Mouse (Mus musculus) forebrain, embryonic 15.5 days (tissue): ENCODE results near the gene Eya4. TPM values are rescaled to one million over a fixed set of nuclear protein-coding genes. Genes with fewer than 3 reads are reported as not detected.

ENCODE experiments used
- ATAC-seq: fragments of 200-750 bp; cut with Nextera tagmentation; replicated peaks from 2 replicates; pipeline ENCODE4 v1.8.0; 2017; ENCODE audit warnings: mild to moderate bottlenecking, moderate TSS enrichment, moderate library complexity
- H3K27ac ChIP-seq: fragments of 300-500 bp; sonication (generic); replicated peaks from 2 replicates; pipeline ENCODE4 v1.5.1; 2015; ENCODE audit warnings: mild to moderate bottlenecking, inconsistent platforms
- H3K27me3 ChIP-seq: fragments of 300-500 bp; sonication (generic); 2 replicates; pipeline ENCODE4 v1.6.1; 2015; ENCODE audit warnings: inconsistent platforms
- H3K36me3 ChIP-seq: fragments of 300-500 bp; sonication (generic); 2 replicates; pipeline ENCODE4 v1.6.1; 2015; ENCODE audit warnings: mild to moderate bottlenecking, inconsistent platforms
- H3K4me1 ChIP-seq: fragments of 300-500 bp; sonication (generic); 2 replicates; pipeline ENCODE4 v1.6.1; 2015; ENCODE audit warnings: inconsistent platforms
- H3K4me2 ChIP-seq: fragments of 300-500 bp; sonication (generic); replicated peaks from 2 replicates; pipeline ENCODE4 v1.6.1; 2015; ENCODE audit warnings: mild to moderate bottlenecking, inconsistent platforms
- H3K4me3 ChIP-seq: fragments of 300-500 bp; sonication (generic); 2 replicates; pipeline ENCODE4 v1.5.1; 2015; ENCODE audit warnings: mild to moderate bottlenecking, inconsistent platforms
- H3K9ac ChIP-seq: fragments of 300-500 bp; sonication (generic); replicated peaks from 2 replicates; pipeline ENCODE4 v1.6.1; 2015; ENCODE audit warnings: mild to moderate bottlenecking, inconsistent platforms
- H3K9me3 ChIP-seq: fragments of 300-500 bp; sonication (generic); 2 replicates; pipeline ENCODE4 v1.6.1; 2016; ENCODE audit warnings: inconsistent platforms
- WGBS: fragments of 180-500 bp; shearing (Covaris S2); methylation state at CpG from one replicate; pipeline ENCODE4 v1.1.7; 2015; ENCODE audit warnings: mixed read lengths; 5-methylcytosine and 5-hydroxymethylcytosine counted together
- polyA plus RNA-seq: library from polyadenylated mRNA; unstranded; fragments of >200 nt; fragmentation: Nextera tagmentation; extraction: Ambion mirVana; gene quantifications from 2 replicates; pipeline ENCODE4 v1.2.1, GENCODE M21; 2015

The Eya4 gene
- polyA plus RNA-seq, 1 experiment from 2014 or later, result 1.1 TPM

DNA sequence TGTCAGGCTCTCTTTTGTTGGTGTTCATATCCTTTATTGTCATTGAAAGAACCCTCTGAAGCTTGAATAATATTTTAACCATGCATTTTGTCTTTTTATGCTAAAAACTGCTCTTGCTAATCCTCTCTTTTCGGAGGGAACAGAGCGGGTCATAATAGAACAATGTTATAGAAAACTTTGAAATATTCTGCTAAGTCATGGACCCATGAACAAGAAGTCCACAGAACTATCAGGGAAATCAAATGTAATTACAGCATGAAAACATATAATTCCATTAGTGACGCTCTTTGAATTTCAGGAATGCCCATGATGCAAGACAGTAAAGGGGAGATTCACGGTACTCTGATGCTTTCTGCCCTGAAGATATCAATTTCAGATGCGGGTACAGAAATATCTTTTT lies 224.1 kb downstream of the Eya4 start:
- H3K4me1 ChIP-seq, result peaks cover 15% of the 10 kb centered on the region
- H3K4me3 ChIP-seq, result no peak overlapping the region
- no peaks in the 10 kb centered on the region for H3K36me3 ChIP-seq
- no peak for ATAC-seq
- H3K27me3 ChIP-seq, result no peaks in the 10 kb centered on the region
- no peak overlapping the region for H3K27ac ChIP-seq
- no peak overlapping the region for H3K9ac ChIP-seq
- WGBS, result 15% methylated on average over 5 of the region's 5 CpGs
- H3K9me3 ChIP-seq, result no peaks in the 10 kb centered on the region
- H3K4me2 ChIP-seq, result no peak overlapping the region

DNA sequence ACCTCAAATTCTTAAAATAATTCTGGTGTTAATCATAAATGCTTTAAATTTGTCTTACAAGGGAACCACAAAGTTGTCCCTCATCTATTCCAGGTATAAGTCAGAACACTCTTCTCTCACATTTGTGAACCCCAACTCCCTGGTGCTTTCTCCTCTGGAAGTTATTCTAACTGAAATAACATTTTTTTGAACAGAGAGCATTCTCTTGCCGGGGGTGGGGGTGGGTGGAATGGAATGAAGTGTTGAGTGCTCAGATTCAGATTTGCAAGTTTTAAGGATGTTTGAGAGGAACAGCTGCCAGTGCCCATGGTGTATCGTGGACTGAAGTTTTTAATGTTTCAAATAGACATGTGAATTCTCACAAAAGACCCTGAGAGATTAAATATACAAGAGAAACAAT lies 230.1 kb downstream of the Eya4 start:
- no peaks in the 10 kb centered on the region for H3K9me3 ChIP-seq
- no peak overlapping the region for H3K9ac ChIP-seq
- no peaks in the 10 kb centered on the region for H3K27me3 ChIP-seq
- H3K36me3 ChIP-seq, result no peaks in the 10 kb centered on the region
- H3K4me1 ChIP-seq, result no peaks in the 10 kb centered on the region
- H3K27ac ChIP-seq, result no peak overlapping the region
- ATAC-seq, result no peak
- no peak overlapping the region for H3K4me2 ChIP-seq
- WGBS, result 45% methylated on average over 2 of the region's 2 CpGs
- H3K4me3 ChIP-seq, result no peak overlapping the region

DNA sequence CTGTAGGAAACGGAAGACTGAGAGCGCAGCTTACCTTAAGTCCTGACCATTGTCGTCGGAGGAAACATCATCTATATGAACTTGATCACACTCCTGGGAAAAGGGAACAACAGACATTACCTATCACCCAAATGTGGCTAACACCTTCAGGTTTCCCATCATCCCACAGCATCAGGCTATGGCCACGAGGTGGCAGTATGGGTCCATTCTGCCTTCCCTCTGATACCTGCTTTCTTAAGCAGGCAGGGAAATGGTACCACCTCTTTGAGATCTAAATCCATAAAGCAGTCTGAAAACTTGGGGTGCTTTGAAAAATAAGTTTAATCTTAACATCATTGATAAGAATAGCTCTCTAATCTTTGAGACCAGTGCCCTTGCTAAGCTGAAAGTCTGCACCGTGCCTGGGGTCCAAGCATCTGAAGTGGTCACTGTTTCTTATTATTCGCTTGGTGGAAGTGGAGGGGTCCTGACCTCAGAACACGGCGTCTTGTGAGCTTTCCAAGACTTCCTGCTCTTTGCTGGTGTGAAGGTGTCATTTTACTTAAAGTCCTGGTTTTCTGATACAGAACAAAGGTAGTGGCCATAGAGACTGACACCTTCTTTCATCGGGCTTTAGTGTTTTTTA lies 233.7 kb downstream of the Eya4 start:
- no peaks in the 10 kb centered on the region for H3K4me1 ChIP-seq
- H3K27ac ChIP-seq, result no peak overlapping the region
- no peak overlapping the region for H3K4me3 ChIP-seq
- no peaks in the 10 kb centered on the region for H3K9me3 ChIP-seq
- H3K27me3 ChIP-seq, result no peaks in the 10 kb centered on the region
- WGBS, result 41% methylated on average over 10 of the region's 10 CpGs
- no peak overlapping the region for H3K4me2 ChIP-seq
- peak; percentile 89 for ATAC-seq
- H3K36me3 ChIP-seq, result no peaks in the 10 kb centered on the region
- H3K9ac ChIP-seq, result no peak overlapping the region

DNA sequence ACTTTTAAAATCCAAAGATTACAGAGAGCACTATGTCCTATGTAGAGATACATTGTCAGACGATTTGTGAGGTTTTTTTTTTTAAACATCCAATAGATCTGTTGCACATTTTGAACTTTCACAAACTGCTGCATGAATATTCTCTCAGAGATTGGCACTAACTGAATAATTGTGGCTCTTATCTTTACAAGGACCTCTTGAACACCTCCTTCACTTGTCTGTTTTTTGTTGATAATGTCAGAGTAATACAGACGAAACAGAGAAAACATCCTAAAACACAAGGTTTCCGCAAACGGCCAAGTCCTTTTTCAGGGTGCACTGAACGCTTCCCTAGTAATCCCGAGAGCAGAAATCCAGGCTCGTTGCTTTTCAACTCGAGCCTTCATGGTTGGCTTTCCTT lies 234.5 kb downstream of the Eya4 start:
- no peaks in the 10 kb centered on the region for H3K4me1 ChIP-seq
- ATAC-seq, result no peak
- no peak overlapping the region for H3K9ac ChIP-seq
- H3K27me3 ChIP-seq, result no peaks in the 10 kb centered on the region
- WGBS, result 80% methylated on average over 8 of the region's 8 CpGs
- no peaks in the 10 kb centered on the region for H3K36me3 ChIP-seq
- no peak overlapping the region for H3K4me3 ChIP-seq
- H3K9me3 ChIP-seq, result no peaks in the 10 kb centered on the region
- H3K27ac ChIP-seq, result no peak overlapping the region
- no peak overlapping the region for H3K4me2 ChIP-seq

DNA sequence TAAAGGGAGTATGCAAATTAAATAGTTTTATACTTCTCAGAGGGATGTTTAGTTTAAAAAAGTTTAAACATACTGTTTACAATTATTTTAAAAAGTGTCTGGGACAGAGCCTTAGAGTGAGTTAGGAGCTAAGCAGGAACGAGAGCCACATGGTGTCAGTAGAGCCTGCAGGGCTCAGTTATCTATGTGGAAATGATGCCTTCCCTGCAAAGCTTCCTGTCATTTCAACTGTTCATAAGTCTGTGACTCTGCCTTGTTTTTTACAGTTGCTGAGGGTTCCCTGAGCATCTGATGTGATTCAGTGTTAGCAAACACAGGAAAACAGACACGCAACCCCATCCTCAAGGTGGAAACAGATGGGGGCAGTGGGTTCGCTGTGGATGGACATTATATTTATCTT lies 235.3 kb downstream of the Eya4 start:
- Histone ChIP-seq H3K4me1 (no peaks in the 10 kb centered on the region), H3K9me3 (no peaks in the 10 kb centered on the region), H3K4me3 (no peak overlapping the region), H3K4me2 (no peak overlapping the region), H3K9ac (no peak overlapping the region), H3K27ac (no peak overlapping the region), H3K36me3 (no peaks in the 10 kb centered on the region), H3K27me3 (no peaks in the 10 kb centered on the region)
- ATAC-seq, result no peak
- WGBS, result 86% methylated on average over 3 of the region's 3 CpGs

DNA sequence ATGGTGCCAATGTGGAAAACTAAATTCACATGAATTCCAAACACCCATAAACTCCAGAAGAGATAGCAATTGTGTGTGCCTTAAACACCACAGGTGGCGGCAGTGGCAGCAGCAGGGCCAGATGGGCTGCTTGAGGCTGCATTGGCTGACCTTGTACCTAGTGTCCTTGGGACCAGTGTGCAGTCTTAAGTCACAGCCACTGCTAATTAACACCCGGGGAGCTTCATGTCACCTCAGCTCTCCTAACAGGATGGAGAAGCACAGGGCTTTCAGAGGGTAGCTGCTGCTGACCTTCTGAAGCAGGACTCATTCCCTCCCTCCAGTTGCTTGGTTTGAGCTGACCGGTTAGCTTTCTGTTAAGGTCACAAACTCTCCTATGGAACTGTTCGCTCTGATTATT lies 242.5 kb downstream of the Eya4 start:
- no peak overlapping the region for H3K4me2 ChIP-seq
- H3K9ac ChIP-seq, result no peak overlapping the region
- H3K4me3 ChIP-seq, result no peak overlapping the region
- ATAC-seq, result no peak
- H3K9me3 ChIP-seq, result no peaks in the 10 kb centered on the region
- no peaks in the 10 kb centered on the region for H3K4me1 ChIP-seq
- H3K27me3 ChIP-seq, result no peaks in the 10 kb centered on the region
- H3K27ac ChIP-seq, result no peak overlapping the region
- 83% methylated on average over 4 of the region's 4 CpGs for WGBS
- no peaks in the 10 kb centered on the region for H3K36me3 ChIP-seq

DNA sequence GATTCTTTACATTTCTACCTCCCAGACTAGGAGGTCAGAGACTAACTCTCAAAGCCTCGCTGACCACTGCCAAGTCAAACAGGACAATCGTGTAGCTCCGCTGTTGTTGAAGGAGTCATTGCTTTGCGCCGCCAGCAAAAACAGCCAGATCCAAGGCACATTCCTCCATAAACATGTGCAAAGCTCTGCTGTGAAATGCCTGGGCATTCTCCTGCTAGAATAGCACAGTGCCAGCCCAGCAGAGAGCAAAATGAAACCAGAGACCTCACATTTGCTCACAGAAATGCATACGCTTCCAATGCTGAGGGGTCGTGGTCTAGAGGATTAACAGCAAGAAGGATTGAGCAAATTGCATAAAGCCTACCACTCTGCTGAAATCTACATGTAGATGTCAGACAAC lies 258.1 kb downstream of the Eya4 start:
- Histone ChIP-seq H3K4me3 (no peak overlapping the region), H3K27me3 (no peaks in the 10 kb centered on the region), H3K4me1 (no peaks in the 10 kb centered on the region), H3K9ac (no peak overlapping the region), H3K36me3 (no peaks in the 10 kb centered on the region), H3K9me3 (no peaks in the 10 kb centered on the region), H3K27ac (no peak overlapping the region), H3K4me2 (no peak overlapping the region)
- 82% methylated on average over 7 of the region's 7 CpGs for WGBS
- no peak for ATAC-seq

DNA sequence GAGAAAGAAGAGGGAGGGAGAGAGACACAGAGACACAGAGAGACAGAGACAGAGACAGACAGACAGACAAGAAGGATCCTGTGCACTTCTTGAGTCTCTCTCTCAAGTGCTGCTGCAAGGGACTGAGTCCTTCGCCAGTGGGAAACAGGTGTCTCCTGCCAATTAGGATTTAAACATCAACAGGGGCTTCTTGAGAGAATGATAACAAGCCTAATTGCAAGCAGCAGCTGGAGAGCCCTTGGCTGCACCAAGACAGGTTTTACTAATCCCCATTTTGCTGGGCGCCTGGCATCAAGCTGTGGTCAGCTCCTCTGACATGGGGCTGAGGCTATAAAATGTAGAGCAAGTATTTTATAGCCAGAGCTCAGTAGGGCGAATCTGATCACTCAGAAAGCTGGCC lies 259.0 kb downstream of the Eya4 start:
- Histone ChIP-seq H3K27me3 (no peaks in the 10 kb centered on the region), H3K36me3 (no peaks in the 10 kb centered on the region), H3K27ac (no peak overlapping the region), H3K4me2 (no peak overlapping the region), H3K9me3 (no peaks in the 10 kb centered on the region), H3K4me3 (no peak overlapping the region), H3K4me1 (no peaks in the 10 kb centered on the region), H3K9ac (no peak overlapping the region)
- ATAC-seq, result no peak
- 48% methylated on average over 3 of the region's 3 CpGs for WGBS

DNA sequence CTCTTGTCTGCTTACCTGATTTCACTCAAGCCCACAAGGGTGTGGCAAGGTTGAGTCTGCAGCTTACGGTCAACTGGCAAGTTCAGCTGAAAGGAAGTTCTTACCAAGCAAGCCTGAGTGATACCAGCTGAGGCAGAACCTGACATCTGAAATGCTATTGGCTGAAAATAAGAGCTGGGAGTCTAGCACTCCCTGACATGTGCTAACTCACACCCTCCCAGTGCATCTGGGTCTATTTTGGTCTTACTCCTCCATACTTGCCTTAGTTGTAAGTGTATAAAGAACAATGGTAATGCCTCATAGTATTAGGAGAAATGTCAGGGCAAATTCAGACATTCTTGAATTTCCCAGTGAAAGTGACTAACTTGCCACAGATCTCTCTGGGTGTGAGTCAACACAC lies 260.3 kb downstream of the Eya4 start:
- no peak for ATAC-seq
- Histone ChIP-seq H3K9me3 (no peaks in the 10 kb centered on the region), H3K9ac (no peak overlapping the region), H3K4me2 (no peak overlapping the region), H3K27me3 (no peaks in the 10 kb centered on the region), H3K27ac (no peak overlapping the region), H3K4me1 (no peaks in the 10 kb centered on the region), H3K4me3 (no peak overlapping the region), H3K36me3 (no peaks in the 10 kb centered on the region)
- WGBS, result 82% methylated on average over 1 of the region's 1 CpGs

DNA sequence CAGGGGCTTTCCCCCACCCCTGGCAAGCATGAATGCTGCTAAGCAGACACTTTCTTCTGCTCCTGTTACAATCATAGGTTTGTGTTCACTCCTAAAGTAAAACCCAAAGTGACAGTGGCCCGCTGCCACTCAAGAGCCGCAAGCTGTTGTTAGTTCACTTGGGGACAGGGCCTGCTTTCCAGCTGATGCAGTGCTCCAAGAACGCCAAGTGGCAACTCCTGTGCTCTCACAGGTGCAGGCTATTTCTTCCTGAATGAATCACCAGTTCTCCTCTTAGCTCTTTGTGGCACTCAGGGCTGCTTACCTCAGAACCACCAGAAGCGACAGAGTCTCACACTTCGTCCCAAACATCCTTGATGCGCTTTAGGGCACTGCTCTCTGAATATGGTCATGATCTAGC lies 261.3 kb downstream of the Eya4 start:
- Histone ChIP-seq H3K27ac (no peak overlapping the region), H3K4me3 (no peak overlapping the region), H3K4me1 (no peaks in the 10 kb centered on the region), H3K36me3 (no peaks in the 10 kb centered on the region), H3K9me3 (no peaks in the 10 kb centered on the region), H3K9ac (no peak overlapping the region), H3K4me2 (no peak overlapping the region), H3K27me3 (no peaks in the 10 kb centered on the region)
- ATAC-seq, result no peak
- 94% methylated on average over 6 of the region's 6 CpGs for WGBS

DNA sequence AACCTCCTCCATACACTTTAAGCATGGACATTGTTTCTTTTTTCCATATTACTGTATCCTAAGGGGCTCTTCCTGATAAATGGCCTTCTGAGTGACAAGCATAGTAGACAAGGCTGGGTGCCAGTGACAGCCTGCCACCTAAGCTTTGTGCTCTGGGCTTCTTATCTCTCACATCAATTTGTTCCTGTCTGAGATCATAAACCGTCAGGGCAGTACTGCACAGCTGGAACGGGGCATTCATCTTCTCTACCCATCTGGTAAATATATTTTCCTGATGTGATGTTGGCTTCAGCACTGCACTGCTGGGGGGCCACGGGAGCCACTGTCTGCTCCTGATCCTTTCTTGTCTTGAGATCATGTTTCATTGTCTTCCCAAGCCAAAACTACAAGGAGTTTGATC lies 261.8 kb downstream of the Eya4 start:
- WGBS, result 76% methylated on average over 3 of the region's 3 CpGs
- Histone ChIP-seq H3K36me3 (no peaks in the 10 kb centered on the region), H3K4me3 (no peak overlapping the region), H3K9ac (no peak overlapping the region), H3K27ac (no peak overlapping the region), H3K27me3 (no peaks in the 10 kb centered on the region), H3K4me2 (no peak overlapping the region), H3K4me1 (no peaks in the 10 kb centered on the region), H3K9me3 (no peaks in the 10 kb centered on the region)
- no peak for ATAC-seq

DNA sequence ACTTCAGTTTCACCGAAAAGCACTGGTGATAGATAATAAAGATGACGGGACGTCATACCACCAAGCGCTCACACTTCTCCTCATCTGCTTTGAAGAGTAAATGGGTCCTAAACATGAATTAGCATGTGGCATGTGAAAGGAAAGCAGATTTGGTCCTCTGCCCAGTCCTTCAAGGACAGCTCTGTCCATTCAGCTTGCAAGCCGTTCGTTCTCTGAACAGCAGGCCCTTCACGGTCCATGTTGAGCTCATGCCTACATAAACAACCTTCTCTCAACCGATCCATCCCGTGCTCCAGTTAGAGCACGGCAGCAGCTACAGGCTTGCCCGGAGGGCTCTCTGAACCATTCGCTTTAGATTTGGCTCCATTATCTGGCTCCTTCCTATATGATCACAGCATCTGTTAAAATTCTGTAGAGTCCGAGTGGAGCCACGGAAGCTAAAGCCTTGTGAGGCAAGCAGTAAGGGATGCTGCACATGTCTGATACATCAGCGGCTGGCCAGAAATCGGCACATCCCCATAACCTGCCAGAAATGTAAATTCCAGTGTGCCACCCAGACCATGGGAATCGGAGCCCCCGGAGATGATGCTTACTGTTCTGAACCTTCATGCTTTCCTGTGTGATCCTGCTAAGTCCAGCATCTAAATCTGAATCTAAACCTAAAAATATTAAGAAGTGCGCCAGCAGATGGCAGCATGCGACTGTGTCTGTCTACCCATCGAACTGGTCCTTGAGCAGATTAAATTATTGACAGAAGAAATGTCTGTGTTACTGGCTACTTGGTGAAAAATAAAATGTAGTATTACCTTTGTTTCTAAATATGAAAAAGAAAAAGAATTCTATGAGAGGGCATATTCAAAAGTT lies 264.0 kb downstream of the Eya4 start:
- peak; percentile 60 for ATAC-seq
- H3K36me3 ChIP-seq, result no peaks in the 10 kb centered on the region
- no peak overlapping the region for H3K27ac ChIP-seq
- H3K4me1 ChIP-seq, result no peaks in the 10 kb centered on the region
- H3K4me2 ChIP-seq, result no peak overlapping the region
- no peaks in the 10 kb centered on the region for H3K9me3 ChIP-seq
- H3K9ac ChIP-seq, result no peak overlapping the region
- no peak overlapping the region for H3K4me3 ChIP-seq
- 68% methylated on average over 21 of the region's 21 CpGs for WGBS
- H3K27me3 ChIP-seq, result no peaks in the 10 kb centered on the region

DNA sequence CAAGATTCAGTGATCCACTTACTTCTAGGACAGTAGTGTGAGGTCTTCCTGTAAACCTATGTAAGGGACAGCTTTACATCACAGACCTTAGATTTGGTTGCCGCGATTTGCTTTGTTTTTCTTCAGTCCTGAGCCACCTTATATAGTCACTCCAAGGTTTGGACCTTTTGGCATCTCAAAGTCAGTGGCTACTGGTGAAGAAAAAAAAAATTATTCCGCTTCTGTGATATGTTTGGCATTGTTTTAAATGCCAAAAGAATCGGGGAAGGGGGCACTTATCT lies 269.1 kb downstream of the Eya4 start:
- Histone ChIP-seq H3K4me2 (no peak overlapping the region), H3K4me1 (no peaks in the 10 kb centered on the region), H3K9me3 (no peaks in the 10 kb centered on the region), H3K36me3 (no peaks in the 10 kb centered on the region), H3K4me3 (no peak overlapping the region), H3K27me3 (no peaks in the 10 kb centered on the region), H3K9ac (no peak overlapping the region), H3K27ac (no peak overlapping the region)
- WGBS, result 30% methylated on average over 4 of the region's 4 CpGs
- no peak; the same call in 1 of the 2 replicates for ATAC-seq
